Mouse (Mus musculus) lung, embryonic 16.5 days (tissue): ENCODE data around the gene Scn8a. TPM values are rescaled to one million over a fixed set of nuclear protein-coding genes. Genes with fewer than 3 reads are reported as not detected.
A peak's percentile ranks its signal among the peaks of the same experiment; 100 is the strongest.

Source experiments
- ATAC-seq: fragments of 200-750 bp; cut with Nextera tagmentation; 2 replicates; pipeline ENCODE4 v1.8.0; 2017; ENCODE audit warnings: low read depth, mild to moderate bottlenecking, moderate library complexity
- H3K27ac ChIP-seq: fragments of 300-500 bp; sonication (generic); 2 replicates; pipeline ENCODE4 v1.5.1; 2014; ENCODE audit warnings: mild to moderate bottlenecking, control low read depth, low read length
- H3K27me3 ChIP-seq: fragments of 300-500 bp; sonication (generic); 2 replicates; pipeline ENCODE4 v1.6.1; 2014; ENCODE audit warnings: low read depth, low read length, mixed read lengths; ENCODE audit not compliant: control insufficient read depth, insufficient read depth
- H3K36me3 ChIP-seq: fragments of 300-500 bp; sonication (generic); 2 replicates; pipeline ENCODE4 v1.6.1; 2014; ENCODE audit warnings: low read length; ENCODE audit not compliant: control insufficient read depth, insufficient read depth
- H3K4me1 ChIP-seq: fragments of 300-500 bp; sonication (generic); replicated peaks from 2 replicates; pipeline ENCODE4 v1.6.1; 2014; ENCODE audit warnings: low read length, mixed read lengths; ENCODE audit not compliant: control insufficient read depth, insufficient read depth
- H3K4me2 ChIP-seq: fragments of 300-500 bp; sonication (generic); 2 replicates; pipeline ENCODE4 v1.6.1; 2014; ENCODE audit warnings: low read depth, low read length, control low read depth
- H3K4me3 ChIP-seq: fragments of 300-500 bp; sonication (generic); 2 replicates; pipeline ENCODE4 v1.5.1; 2014; ENCODE audit warnings: mild to moderate bottlenecking, low read length, control low read depth
- H3K9ac ChIP-seq: fragments of 300-500 bp; sonication (generic); 2 replicates; pipeline ENCODE4 v1.6.1; 2014; ENCODE audit warnings: low read length, control low read depth
- H3K9me3 ChIP-seq: fragments of 300-500 bp; sonication (generic); 2 replicates; pipeline ENCODE4 v1.6.1; 2016; ENCODE audit warnings: low read length; ENCODE audit not compliant: control insufficient read depth
- WGBS: fragments of 180-500 bp; shearing (Covaris S2); extraction: QIAGEN DNeasy Blood & Tissue Kit; methylation state at CpG from one replicate; pipeline ENCODE4 v1.1.7; 2014; 5-methylcytosine and 5-hydroxymethylcytosine counted together
- polyA plus RNA-seq: library from polyadenylated mRNA; unstranded; fragments of >200 nt; fragmentation: Nextera tagmentation; extraction: Ambion mirVana; gene quantifications from 2 replicates; pipeline ENCODE4 v1.2.1, GENCODE M21; 2015

Gene Scn8a
- polyA plus RNA-seq, 1 experiment from 2014 or later = 1.4 TPM

DNA sequence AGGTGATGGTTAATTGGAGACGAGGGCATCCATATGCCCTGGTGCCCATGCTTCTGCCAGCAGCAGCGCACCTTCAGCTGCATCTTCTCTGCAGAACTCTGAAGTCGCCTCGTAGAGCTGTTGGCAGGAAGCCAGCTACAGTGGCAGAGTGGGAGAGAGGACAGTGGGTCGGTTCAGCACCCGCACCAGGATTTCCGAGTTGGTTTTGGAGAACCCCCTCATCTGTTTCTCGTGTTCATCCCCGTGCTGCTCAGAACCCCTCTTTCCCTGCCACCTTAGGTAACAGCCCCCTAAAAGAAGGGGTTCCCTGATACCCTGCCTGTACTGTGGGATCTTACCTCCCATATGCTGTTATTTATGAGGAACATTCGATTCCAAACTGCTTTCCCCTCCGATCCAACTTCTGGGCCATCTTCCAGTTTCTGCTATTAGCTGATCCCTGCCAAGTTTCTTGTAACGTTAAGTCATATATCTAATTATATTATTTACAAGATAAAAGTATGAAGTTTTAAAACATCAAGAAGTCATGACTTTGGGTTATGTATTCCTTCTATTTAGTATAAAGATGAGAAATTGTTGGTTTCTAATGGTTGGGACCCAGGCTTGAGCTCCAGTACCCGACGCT lies 138.8 kb downstream of the Scn8a start:
- Histone ChIP-seq H3K4me3 (no peak overlapping the region), H3K4me1 (no peaks in the 10 kb centered on the region; the same call in 1 of the 2 replicates), H3K27ac (no peak overlapping the region), H3K36me3 (no peaks in the 10 kb centered on the region), H3K9ac (no peak overlapping the region), H3K4me2 (no peak overlapping the region), H3K9me3 (no peaks in the 10 kb centered on the region), H3K27me3 (no peaks in the 10 kb centered on the region)
- WGBS = 51% methylated on average over 14 of the region's 14 CpGs
- ATAC-seq = peak; percentile 20; the same call in 1 of the 2 replicates

DNA sequence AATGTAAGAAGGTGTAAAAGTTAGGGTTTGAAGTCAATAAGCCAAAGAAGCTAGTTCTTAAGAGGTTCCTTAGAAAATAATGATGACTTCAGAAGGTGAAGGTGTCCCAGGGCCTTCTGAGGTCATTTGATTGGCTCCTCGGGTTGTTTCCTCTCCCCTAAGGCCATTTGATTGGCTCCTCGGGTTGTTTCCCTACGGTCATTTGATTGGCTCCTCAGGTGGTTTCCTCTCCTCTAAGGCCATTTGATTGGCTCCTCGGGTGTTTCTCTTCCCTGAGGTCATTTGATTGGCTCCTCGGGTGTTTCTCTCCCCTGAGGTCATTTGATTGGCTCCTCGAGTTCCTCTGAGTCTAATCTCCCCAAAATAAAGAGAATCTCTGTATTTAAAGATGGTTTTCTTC lies 141.7 kb downstream of the Scn8a start:
- H3K4me3 ChIP-seq = no peak overlapping the region
- no peak overlapping the region for H3K4me2 ChIP-seq
- H3K9ac ChIP-seq = no peak overlapping the region
- no peak overlapping the region for H3K27ac ChIP-seq
- no peaks in the 10 kb centered on the region for H3K27me3 ChIP-seq
- H3K4me1 ChIP-seq = no peaks in the 10 kb centered on the region; the same call in 1 of the 2 replicates
- H3K36me3 ChIP-seq = no peaks in the 10 kb centered on the region
- no peaks in the 10 kb centered on the region for H3K9me3 ChIP-seq
- WGBS = 73% methylated on average over 6 of the region's 6 CpGs
- no peak for ATAC-seq

- no peak overlapping the region for H3K27ac ChIP-seq
- H3K9me3 ChIP-seq = no peaks in the 10 kb centered on the region
- H3K4me3 ChIP-seq = no peak overlapping the region
- no peak overlapping the region for H3K9ac ChIP-seq
- H3K36me3 ChIP-seq = no peaks in the 10 kb centered on the region
- peaks cover 2% of the 10 kb centered on the region; the same call in 1 of the 2 replicates for H3K27me3 ChIP-seq
- H3K4me1 ChIP-seq = no peaks in the 10 kb centered on the region
- no peak overlapping the region for H3K4me2 ChIP-seq
- WGBS = 62% methylated on average over 2 of the region's 2 CpGs
- no peak for ATAC-seq
Observed at GRCm38 (mm10) chr15:101028960-101029359, 159.3 kb downstream of the Scn8a start.

GRCm38 (mm10) chr15:101039651-101040050 lies 170.0 kb downstream of the Scn8a start:
- ATAC-seq = no peak
- peaks cover 49% of the 10 kb centered on the region for H3K27me3 ChIP-seq
- WGBS = 47% methylated on average over 17 of the region's 17 CpGs

DNA sequence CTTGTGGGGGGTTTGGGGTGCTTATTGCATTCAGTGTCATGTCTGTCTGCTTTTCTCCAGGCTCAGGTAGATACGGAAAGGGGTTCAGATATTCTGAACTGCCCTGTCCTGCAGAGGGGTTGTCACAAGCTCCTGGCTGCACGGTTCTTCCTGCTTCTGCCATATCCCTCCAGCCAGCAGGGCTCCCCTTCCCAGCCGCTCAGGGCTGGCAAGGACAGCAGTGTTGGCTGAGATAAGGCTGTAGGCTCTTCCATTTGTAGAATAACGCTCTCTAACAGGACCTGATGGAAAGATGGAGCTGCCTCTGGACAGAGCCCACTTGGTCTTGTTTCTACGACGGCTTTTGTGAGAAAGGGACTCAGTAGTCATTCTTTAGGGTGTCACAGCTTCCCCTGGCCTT lies 172.3 kb downstream of the Scn8a start:
- no peak for ATAC-seq
- H3K27me3 ChIP-seq = peaks cover 71% of the 10 kb centered on the region

More at GRCm38 (mm10) chr15:101039651-101040050, 170.0 kb downstream of the Scn8a start:
- Histone ChIP-seq H3K36me3 (no peaks in the 10 kb centered on the region), H3K9ac (no peak overlapping the region), H3K27ac (no peak overlapping the region), H3K4me1 (no peaks in the 10 kb centered on the region), H3K4me3 (no peak overlapping the region), H3K9me3 (0 out of 2 replicates have a peak, but pooled peaks cover 2% of the 10 kb centered on the region), H3K4me2 (no peak overlapping the region)

DNA sequence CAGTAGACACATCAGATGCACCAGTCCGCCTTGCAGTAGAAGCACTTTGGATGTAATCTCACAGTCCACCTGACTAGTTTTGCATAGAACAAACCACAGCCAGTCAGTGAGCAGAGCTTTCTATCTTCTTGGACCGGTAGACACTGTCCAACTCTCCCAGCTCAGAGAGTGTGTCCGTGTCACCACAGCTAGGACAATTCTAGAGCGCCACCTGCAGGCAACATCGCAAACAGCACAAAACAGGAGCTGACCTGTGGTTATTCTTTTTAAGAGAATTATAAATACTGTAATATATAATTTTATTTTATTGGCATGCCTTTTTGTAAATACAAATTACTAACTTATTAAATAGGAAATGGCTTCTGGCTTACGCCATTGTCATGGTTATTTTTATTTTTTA lies 173.0 kb downstream of the Scn8a start:
- Histone ChIP-seq H3K4me1 (peaks cover 17% of the 10 kb centered on the region), H3K4me2 (no peak overlapping the region), H3K4me3 (no peak overlapping the region), H3K9ac (no peak overlapping the region), H3K36me3 (no peaks in the 10 kb centered on the region), H3K9me3 (0 out of 2 replicates have a peak, but pooled peaks cover 2% of the 10 kb centered on the region), H3K27me3 (peaks cover 76% of the 10 kb centered on the region), H3K27ac (no peak overlapping the region)
- 21% methylated on average over 6 of the region's 6 CpGs for WGBS
- ATAC-seq = no peak

More for the DNA sequence above, 172.3 kb downstream of the Scn8a start:
- no peak overlapping the region for H3K9ac ChIP-seq
- H3K4me1 ChIP-seq = peaks cover 12% of the 10 kb centered on the region
- H3K27ac ChIP-seq = no peak overlapping the region
- H3K4me3 ChIP-seq = no peak overlapping the region
- 55% methylated on average over 6 of the region's 6 CpGs for WGBS
- 0 out of 2 replicates have a peak, but pooled peaks cover 2% of the 10 kb centered on the region for H3K9me3 ChIP-seq
- H3K4me2 ChIP-seq = no peak overlapping the region
- H3K36me3 ChIP-seq = no peaks in the 10 kb centered on the region

- Histone ChIP-seq H3K27me3 (peaks cover 83% of the 10 kb centered on the region), H3K4me1 (peaks cover 17% of the 10 kb centered on the region), H3K36me3 (no peaks in the 10 kb centered on the region), H3K9me3 (0 out of 2 replicates have a peak, but pooled peaks cover 2% of the 10 kb centered on the region), H3K4me2 (no peak overlapping the region), H3K4me3 (no peak overlapping the region), H3K27ac (no peak overlapping the region), H3K9ac (no peak overlapping the region)
- no peak for ATAC-seq
- WGBS = 26% methylated on average over 6 of the region's 6 CpGs
Observed at GRCm38 (mm10) chr15:101044531-101044930, 174.9 kb downstream of the Scn8a start.

GRCm38 (mm10) chr15:101046039-101046526 lies 176.4 kb downstream of the Scn8a start:
- Histone ChIP-seq H3K27me3 (peaks cover 86% of the 10 kb centered on the region), H3K4me3 (peak overlapping the region; percentile 56), H3K36me3 (no peaks in the 10 kb centered on the region), H3K4me2 (peak overlapping the region; percentile 97), H3K4me1 (peaks cover 17% of the 10 kb centered on the region), H3K27ac (no peak overlapping the region), H3K9ac (peak overlapping the region; percentile 64), H3K9me3 (no peaks in the 10 kb centered on the region)
- 3% methylated on average over 36 of the region's 43 CpGs for WGBS
- ATAC-seq = peak; percentile 19; the same call in 1 of the 2 replicates

- peaks cover 85% of the 10 kb centered on the region for H3K27me3 ChIP-seq
- no peak overlapping the region for H3K27ac ChIP-seq
- peak overlapping the region; percentile 56 for H3K4me3 ChIP-seq
- ATAC-seq = peak; percentile 69
- peaks cover 17% of the 10 kb centered on the region for H3K4me1 ChIP-seq
- peak overlapping the region; percentile 64 for H3K9ac ChIP-seq
- H3K36me3 ChIP-seq = no peaks in the 10 kb centered on the region
- H3K4me2 ChIP-seq = peak overlapping the region; percentile 97
- under 1% methylated on average over 67 of the region's 77 CpGs for WGBS
- no peaks in the 10 kb centered on the region for H3K9me3 ChIP-seq
Observed at GRCm38 (mm10) chr15:101046527-101047193, 177.0 kb downstream of the Scn8a start.
